Mouse (Mus musculus): Measurements from ENCODE around the gene Eif2b3.

GRCm38 (mm10) chr4:116999513-117000154 lies 19.6 kb upstream of the Eif2b3 start:
- TF ChIP-seq CTCF (conservative IDR thresholded peaks at IDR 0.05; ENCODE audit: low read length) (no peak), NANOG (IDR thresholded peaks at IDR 0.05; ENCODE audit: borderline replicate concordance, low read length) (no peak), POU5F1 (IDR thresholded peaks at IDR 0.05; ENCODE audit: borderline replicate concordance, low read length) (no peak)
